Mouse (Mus musculus) testis, postnatal 14 days (tissue): Measurements from ENCODE around the gene Dnajb12.
A peak's percentile ranks its signal among the peaks of the same experiment; 100 is the strongest.

ENCODE experiments used
- DNase-seq: peaks from one replicate; pipeline ENCODE4 v3.0.0; 2021; ENCODE audit warnings: low spot score

Dnajb12 gene

DNA sequence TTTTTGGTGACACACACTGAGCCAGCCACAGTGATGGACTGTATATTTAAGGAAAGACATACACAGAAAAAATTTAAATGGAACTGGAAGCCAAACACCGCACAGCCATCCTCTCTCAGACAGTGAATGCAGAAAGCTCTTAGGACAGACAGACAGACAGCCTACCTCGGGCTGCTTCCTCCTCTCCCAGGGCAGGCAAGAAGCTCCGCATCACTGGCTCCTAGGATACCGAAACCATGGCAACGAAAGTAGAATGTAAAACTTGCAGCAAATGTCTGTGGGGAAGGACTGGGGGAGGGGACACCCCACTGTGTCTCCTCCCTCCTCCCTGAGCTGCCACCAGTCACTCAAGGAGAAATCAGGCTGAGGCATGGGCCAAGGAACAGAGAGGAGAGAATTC, 18.2 kb downstream of the Dnajb12 start:
- no peak for DNase-seq

DNA sequence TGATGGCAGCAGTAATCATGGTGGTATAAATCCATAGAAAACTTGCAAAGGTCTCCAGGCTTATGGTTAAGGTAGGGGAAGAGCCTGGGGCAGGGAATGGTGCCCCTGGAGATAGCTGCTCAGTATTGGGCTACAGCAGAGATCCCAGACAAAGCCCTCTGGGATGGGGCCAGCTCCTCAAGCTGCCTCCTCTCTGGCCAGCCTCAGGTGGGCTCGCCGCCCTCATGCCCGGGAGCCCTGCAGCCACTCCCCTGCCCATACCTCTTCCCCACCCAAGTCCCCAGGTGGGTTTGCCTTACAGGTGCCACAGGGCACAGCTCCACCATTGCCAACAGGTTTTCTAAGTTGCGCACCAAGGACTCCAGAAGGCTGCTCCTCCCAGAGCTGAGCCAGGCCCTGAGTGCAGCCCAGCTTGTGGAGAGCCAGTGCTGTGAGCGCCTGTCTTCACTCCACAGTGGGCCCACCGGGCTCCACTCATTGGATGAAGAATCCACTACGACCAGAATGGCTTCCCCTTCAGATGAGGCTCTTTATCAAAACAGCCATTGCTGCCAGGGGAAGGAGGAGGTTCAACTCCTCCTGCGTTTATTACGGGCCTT, 18.9 kb downstream of the Dnajb12 start:
- no peak for DNase-seq

DNA sequence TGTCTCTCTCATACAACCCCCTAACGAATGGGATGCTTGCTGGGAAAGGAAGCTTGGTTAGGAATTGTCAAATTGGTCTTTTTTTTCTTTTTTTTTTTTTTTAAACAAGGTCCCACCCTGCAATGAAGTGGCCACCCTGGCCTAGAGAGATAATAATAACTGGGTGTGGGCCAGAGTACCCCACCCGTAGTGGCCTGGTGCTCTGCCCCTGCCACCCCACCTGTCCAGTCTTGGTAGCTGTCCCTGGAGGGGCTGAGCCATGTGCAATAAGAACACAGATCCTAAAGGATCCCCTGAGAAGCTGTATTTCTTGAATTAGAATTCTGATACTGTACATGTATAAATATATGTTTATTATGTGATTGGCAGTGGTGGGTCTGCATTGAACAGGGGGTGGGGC, 19.6 kb downstream of the Dnajb12 start:
- no peak for DNase-seq

- peak; percentile 85 for DNase-seq
Observed at GRCm38 (mm10) chr10:59899341-59900173, 20.2 kb downstream of the Dnajb12 start.

DNA sequence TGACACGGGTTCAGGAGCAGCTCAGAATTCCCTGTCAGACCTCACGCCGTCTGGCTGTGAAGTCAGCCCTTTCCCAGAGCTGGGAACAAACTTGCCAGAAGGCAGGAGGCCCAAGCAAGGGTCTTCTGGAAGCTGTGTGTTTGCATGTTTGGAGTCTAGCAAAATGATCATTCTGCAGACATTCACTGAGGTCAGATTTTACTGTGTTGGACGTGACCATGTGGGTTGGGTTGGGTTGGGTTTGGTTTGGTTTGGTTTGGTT, 20.7 kb downstream of the Dnajb12 start:
- no peak for DNase-seq

- DNase-seq, result no peak
Observed at GRCm38 (mm10) chr10:59900939-59901338, 21.6 kb downstream of the Dnajb12 start.

- no peak for DNase-seq
Observed at GRCm38 (mm10) chr10:59901463-59901862, 22.1 kb downstream of the Dnajb12 start.

DNA sequence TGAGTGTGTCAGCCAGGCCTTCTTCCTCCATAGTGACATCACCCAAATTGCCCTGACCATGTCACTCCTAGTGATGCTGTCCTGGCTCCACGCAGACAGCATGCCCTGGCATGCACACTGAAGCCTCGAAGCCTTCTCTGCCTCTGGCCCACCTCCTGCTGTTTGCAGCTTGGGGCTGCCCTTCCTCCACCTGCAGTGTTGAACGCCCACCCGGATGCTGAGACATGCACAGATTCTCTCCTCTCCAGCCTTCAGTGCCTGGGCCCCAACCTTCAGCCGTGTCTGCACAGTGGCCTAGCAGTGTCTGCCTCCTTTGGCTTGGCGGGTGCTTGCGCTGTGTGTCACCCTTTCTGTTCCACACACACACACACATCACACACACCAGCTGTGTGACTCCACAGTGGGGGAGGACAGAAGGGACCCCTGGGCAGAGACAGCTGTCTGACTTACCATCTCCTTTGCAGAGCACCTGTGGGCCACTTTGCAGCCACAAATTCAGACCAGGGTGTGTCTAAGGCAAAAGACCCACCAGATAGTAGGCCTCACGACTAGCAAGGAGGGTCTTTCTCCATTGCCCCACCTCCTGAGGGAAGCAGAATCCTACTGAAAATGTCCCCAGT, 22.7 kb downstream of the Dnajb12 start:
- DNase-seq, result no peak

- no peak for DNase-seq
Observed at GRCm38 (mm10) chr10:59902606-59902990, 23.2 kb downstream of the Dnajb12 start.

- DNase-seq, result no peak
Observed at GRCm38 (mm10) chr10:59903170-59903569, 23.8 kb downstream of the Dnajb12 start.

- no peak for DNase-seq
Observed at GRCm38 (mm10) chr10:59907080-59907609, 27.8 kb downstream of the Dnajb12 start.

DNA sequence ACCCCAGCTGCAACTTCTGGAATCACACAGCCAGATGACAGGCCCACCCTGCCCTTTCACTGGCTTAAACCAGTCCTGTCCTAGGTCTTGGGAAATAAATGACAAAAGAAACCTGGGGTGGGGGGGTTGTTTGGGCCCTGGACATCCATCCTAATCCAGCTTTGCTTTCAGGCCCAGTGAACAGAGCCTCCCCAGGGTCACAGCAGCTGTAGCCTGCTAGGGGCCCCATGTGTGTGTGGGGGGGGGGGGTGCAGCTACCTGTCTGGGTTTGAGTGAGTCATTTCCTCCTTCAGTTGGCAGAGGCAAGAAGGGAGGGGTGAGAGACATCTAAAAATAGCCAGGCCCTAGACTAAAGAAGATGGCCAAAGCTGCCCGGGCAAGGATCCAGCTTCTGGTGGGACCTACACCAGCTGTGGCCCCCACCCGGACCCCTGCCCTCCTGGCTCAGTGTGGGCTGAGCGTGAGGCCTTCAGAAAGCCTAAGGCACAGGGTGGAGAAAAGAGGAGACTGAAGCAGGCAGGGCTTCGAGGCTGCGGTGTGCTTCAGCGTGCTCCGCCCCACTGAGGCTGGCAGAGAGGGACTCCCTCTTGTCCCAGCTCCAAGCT, 28.4 kb downstream of the Dnajb12 start:
- DNase-seq, result no peak

DNA sequence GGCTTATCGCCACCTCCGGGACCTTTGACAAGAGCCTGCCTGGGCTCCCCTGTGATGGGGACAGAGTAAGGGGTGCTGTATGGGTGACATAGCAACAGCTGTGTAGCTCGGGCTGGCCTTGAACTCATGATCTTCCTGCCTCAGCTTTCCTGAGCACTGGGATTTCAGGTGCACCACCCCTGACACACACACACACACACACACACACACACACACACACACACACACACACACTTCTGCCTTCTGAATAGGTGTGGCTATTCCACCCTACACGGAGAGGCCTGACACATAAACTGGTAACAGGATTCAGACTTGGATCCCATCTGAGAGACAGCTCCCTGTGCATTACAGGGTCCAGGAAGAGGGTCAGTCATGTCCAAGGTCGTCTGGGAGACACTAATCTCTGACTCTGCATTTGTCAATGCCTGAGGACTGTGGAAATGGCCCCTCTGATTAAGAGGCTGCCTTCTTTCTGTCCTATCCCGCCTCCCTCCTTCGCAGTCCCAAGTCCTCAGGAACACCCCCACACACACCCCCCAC, 29.5 kb downstream of the Dnajb12 start:
- no peak for DNase-seq

GRCm38 (mm10) chr10:59909357-59909847, 30.0 kb downstream of the Dnajb12 start:
- no peak for DNase-seq

- no peak for DNase-seq
Observed at GRCm38 (mm10) chr10:59911091-59911490, 31.7 kb downstream of the Dnajb12 start.

DNA sequence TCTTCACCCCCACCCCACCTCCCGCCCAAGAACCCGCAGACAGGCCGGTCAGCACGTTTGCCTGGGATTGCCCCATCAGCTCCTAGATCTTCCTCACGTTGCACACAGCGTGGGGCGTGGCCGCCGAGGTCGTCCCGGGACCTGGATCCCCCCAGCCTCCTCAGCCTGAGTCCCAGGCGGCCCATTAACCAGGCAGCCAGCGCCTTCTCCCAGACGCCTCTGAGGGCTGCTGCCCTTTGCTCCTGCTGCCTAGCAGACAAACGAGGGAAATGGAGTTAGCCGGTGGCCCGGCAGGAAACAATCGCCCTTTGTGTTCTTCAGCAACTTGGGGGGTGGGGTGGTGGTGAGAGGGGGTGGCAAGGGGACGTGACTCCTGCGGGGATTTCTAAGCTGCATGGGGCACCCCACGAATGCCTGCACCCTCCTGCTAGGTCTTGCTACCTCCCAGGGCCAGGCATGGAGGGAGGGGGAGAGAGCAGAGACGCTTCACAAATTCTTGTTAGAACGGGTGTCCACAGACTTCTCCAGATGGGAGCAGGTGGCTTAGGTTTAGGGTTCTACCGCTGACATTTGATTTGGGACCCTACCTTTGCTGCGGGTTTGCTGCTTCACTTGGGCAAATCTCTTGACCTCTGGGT, 32.3 kb downstream of the Dnajb12 start:
- DNase-seq, result no peak

GRCm38 (mm10) chr10:59915196-59915962, 36.0 kb downstream of the Dnajb12 start:
- DNase-seq, result peak; percentile 74

DNA sequence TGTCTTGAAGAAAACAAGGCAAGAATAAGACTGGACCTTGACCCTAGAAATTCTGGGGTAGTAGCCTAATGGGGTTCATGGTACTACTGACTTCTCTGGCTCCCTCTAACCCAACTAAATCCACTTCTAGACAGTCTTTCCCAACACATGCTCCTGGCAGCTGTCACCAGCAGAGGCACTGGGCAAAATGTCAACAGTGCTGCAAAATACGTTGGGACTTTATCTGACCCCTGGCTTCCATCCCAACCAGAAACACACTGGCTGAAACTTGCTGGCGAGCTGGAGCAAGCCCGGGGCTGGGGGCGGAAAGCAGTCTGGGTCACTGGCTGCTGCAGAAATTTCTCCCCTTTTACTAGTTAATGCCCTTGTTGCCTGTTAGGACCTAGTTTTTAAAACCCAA, 36.8 kb downstream of the Dnajb12 start:
- DNase-seq, result peak; percentile 76

GRCm38 (mm10) chr10:59916649-59917048, 37.3 kb downstream of the Dnajb12 start:
- no peak for DNase-seq

- no peak for DNase-seq
Observed at GRCm38 (mm10) chr10:59918111-59918510, 38.8 kb downstream of the Dnajb12 start.
